Mouse (Mus musculus): ENCODE measurements around the gene Orai2. TPM values are rescaled to one million over a fixed set of nuclear protein-coding genes. Genes with fewer than 3 reads are reported as not detected.

Orai2 gene
- polyA plus RNA-seq, 1 experiment, result 37.8 TPM

DNA sequence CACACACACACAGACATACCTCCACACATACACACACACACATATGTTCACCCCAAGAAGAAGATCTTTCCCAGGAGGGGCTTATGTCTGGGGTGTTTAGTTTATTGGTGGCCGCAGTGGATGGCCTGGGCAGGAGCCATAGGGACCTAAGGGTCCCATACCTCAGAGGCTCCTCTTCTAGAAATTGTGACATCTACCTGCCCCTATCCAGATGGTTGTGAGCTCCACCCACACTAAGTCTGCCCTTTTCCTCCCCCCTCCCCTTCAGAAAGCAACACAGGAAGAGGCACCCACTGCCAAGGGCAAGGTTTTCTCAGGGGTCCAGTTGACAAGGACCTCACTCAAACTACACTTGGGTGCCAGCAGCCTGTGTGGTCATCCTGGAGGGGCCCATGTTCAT is 23.6 kb downstream of the Orai2 start:
- Histone ChIP-seq H3K79me3 (ENCODE audit: low read depth) (no peaks in the 10 kb centered on the region), H3ac (ENCODE audit: control insufficient read depth, insufficient read length, low read depth) (no peak overlapping the region), H3K79me2 (ENCODE audit: control insufficient read depth, insufficient read depth) (no peaks in the 10 kb centered on the region), H3K36me3 (ENCODE audit: control insufficient read depth, insufficient read depth) (peaks cover 2% of the 10 kb centered on the region), H3K27me3 (ENCODE audit: control insufficient read depth, insufficient read depth, insufficient read length) (no peaks in the 10 kb centered on the region), H3K4me3 (ENCODE audit: insufficient read depth, poor library complexity, severe bottlenecking) (no peak overlapping the region)
- no peak for TF ChIP-seq MYOD1 (IDR thresholded peaks at IDR 0.05; ENCODE audit: control insufficient read depth, insufficient read length, low read depth)
- TF ChIP-seq FOSL1 (IDR thresholded peaks at IDR 0.05; ENCODE audit: insufficient read depth, low read length, poor library complexity, severe bottlenecking), result no peak
- no peak for TF ChIP-seq MAX (IDR thresholded peaks at IDR 0.05)
- TF ChIP-seq CEBPB (IDR thresholded peaks at IDR 0.05; ENCODE audit: low read depth), result no peak
- TF ChIP-seq MYOG (IDR thresholded peaks at IDR 0.05; ENCODE audit: control insufficient read depth, extremely low read depth, insufficient read length), result no peak
- no peak for TF ChIP-seq USF1 (IDR thresholded peaks at IDR 0.05; ENCODE audit: low read depth)
- no peak for TF ChIP-seq CTCF (IDR thresholded peaks at IDR 0.05; ENCODE audit: control insufficient read depth, insufficient read depth, insufficient read length)

GRCm38 (mm10) chr5:136144606-136145430 is 25.7 kb downstream of the Orai2 start:
- Histone ChIP-seq H3K27me3 (ENCODE audit: control insufficient read depth, insufficient read depth, insufficient read length) (no peaks in the 10 kb centered on the region), H3K79me3 (ENCODE audit: low read depth) (no peaks in the 10 kb centered on the region), H3ac (ENCODE audit: control insufficient read depth, insufficient read length, low read depth) (no peak overlapping the region), H3K79me2 (ENCODE audit: control insufficient read depth, insufficient read depth) (no peaks in the 10 kb centered on the region), H3K36me3 (ENCODE audit: control insufficient read depth, insufficient read depth) (peaks cover 19% of the 10 kb centered on the region), H3K4me3 (ENCODE audit: insufficient read depth, poor library complexity, severe bottlenecking) (no peak overlapping the region)
- TF ChIP-seq MAX (IDR thresholded peaks at IDR 0.05) (no peak), FOSL1 (IDR thresholded peaks at IDR 0.05; ENCODE audit: insufficient read depth, low read length, poor library complexity, severe bottlenecking) (no peak), MYOG (IDR thresholded peaks at IDR 0.05; ENCODE audit: control insufficient read depth, extremely low read depth, insufficient read length) (no peak), CTCF (IDR thresholded peaks at IDR 0.05; ENCODE audit: control insufficient read depth, insufficient read depth, insufficient read length) (no peak)

- no peak for TF ChIP-seq CEBPB (IDR thresholded peaks at IDR 0.05; ENCODE audit: low read depth)
- TF ChIP-seq MYOG (IDR thresholded peaks at IDR 0.05; ENCODE audit: control insufficient read depth, extremely low read depth, insufficient read length), result no peak
- no peak for TF ChIP-seq FOSL1 (IDR thresholded peaks at IDR 0.05; ENCODE audit: insufficient read depth, low read length, poor library complexity, severe bottlenecking)
- TF ChIP-seq CTCF (IDR thresholded peaks at IDR 0.05; ENCODE audit: control insufficient read depth, insufficient read depth, insufficient read length), result no peak
- no peak for TF ChIP-seq USF1 (IDR thresholded peaks at IDR 0.05; ENCODE audit: low read depth)
- TF ChIP-seq MYOD1 (IDR thresholded peaks at IDR 0.05; ENCODE audit: control insufficient read depth, insufficient read length, low read depth), result no peak
- TF ChIP-seq MAX (IDR thresholded peaks at IDR 0.05), result no peak
- H3K27me3 ChIP-seq (ENCODE audit: control insufficient read depth, insufficient read depth, insufficient read length), result no peaks in the 10 kb centered on the region
- peaks cover 7% of the 10 kb centered on the region for H3K79me2 ChIP-seq (ENCODE audit: control insufficient read depth, insufficient read depth)
These were observed 27.3 kb downstream of the Orai2 start for GRCm38 (mm10) chr5:136143161-136143755.

GRCm38 (mm10) chr5:136142746-136143145 is 27.8 kb downstream of the Orai2 start:
- TF ChIP-seq MAX (IDR thresholded peaks at IDR 0.05), result no peak
- TF ChIP-seq MYOG (IDR thresholded peaks at IDR 0.05; ENCODE audit: control insufficient read depth, extremely low read depth, insufficient read length), result no peak
- no peak for TF ChIP-seq MYOD1 (IDR thresholded peaks at IDR 0.05; ENCODE audit: control insufficient read depth, insufficient read length, low read depth)
- Histone ChIP-seq H3ac (ENCODE audit: control insufficient read depth, insufficient read length, low read depth) (no peak overlapping the region), H3K27me3 (ENCODE audit: control insufficient read depth, insufficient read depth, insufficient read length) (no peaks in the 10 kb centered on the region), H3K79me2 (ENCODE audit: control insufficient read depth, insufficient read depth) (peaks cover 11% of the 10 kb centered on the region), H3K4me3 (ENCODE audit: insufficient read depth, poor library complexity, severe bottlenecking) (no peak overlapping the region), H3K36me3 (ENCODE audit: control insufficient read depth, insufficient read depth) (peaks cover 35% of the 10 kb centered on the region), H3K79me3 (ENCODE audit: low read depth) (peaks cover 2% of the 10 kb centered on the region)

More at GRCm38 (mm10) chr5:136143161-136143755, 27.3 kb downstream of the Orai2 start:
- Histone ChIP-seq H3K36me3 (ENCODE audit: control insufficient read depth, insufficient read depth) (peaks cover 33% of the 10 kb centered on the region), H3K4me3 (ENCODE audit: insufficient read depth, poor library complexity, severe bottlenecking) (no peak overlapping the region), H3ac (ENCODE audit: control insufficient read depth, insufficient read length, low read depth) (no peak overlapping the region), H3K79me3 (ENCODE audit: low read depth) (peaks cover 2% of the 10 kb centered on the region)

GRCm38 (mm10) chr5:136140057-136140482 is 30.4 kb downstream of the Orai2 start:
- Histone ChIP-seq H3K79me3 (ENCODE audit: low read depth) (peaks cover 7% of the 10 kb centered on the region), H3K36me3 (ENCODE audit: control insufficient read depth, insufficient read depth) (peaks cover 35% of the 10 kb centered on the region), H3K79me2 (ENCODE audit: control insufficient read depth, insufficient read depth) (peaks cover 35% of the 10 kb centered on the region), H3K27me3 (ENCODE audit: control insufficient read depth, insufficient read depth, insufficient read length) (no peaks in the 10 kb centered on the region), H3ac (ENCODE audit: control insufficient read depth, insufficient read length, low read depth) (no peak overlapping the region), H3K4me3 (ENCODE audit: insufficient read depth, poor library complexity, severe bottlenecking) (no peak overlapping the region)
- TF ChIP-seq MAX (IDR thresholded peaks at IDR 0.05), result no peak
- no peak for TF ChIP-seq FOSL1 (IDR thresholded peaks at IDR 0.05; ENCODE audit: insufficient read depth, low read length, poor library complexity, severe bottlenecking)
- no peak for TF ChIP-seq CEBPB (IDR thresholded peaks at IDR 0.05; ENCODE audit: low read depth)
- TF ChIP-seq USF1 (IDR thresholded peaks at IDR 0.05; ENCODE audit: low read depth), result no peak
- no peak for TF ChIP-seq MYOG (IDR thresholded peaks at IDR 0.05; ENCODE audit: control insufficient read depth, extremely low read depth, insufficient read length)
- no peak for TF ChIP-seq MYOD1 (IDR thresholded peaks at IDR 0.05; ENCODE audit: control insufficient read depth, insufficient read length, low read depth)
- no peak for TF ChIP-seq CTCF (IDR thresholded peaks at IDR 0.05; ENCODE audit: control insufficient read depth, insufficient read depth, insufficient read length)

All from C2C12 (cell line).